Mouse (Mus musculus) E14TG2a.4 (cell line): Measurements from ENCODE around the gene Agxt.

Experiments used
- CTCF ChIP-seq: conservative IDR thresholded peaks from 2 replicates; pipeline ENCODE4 v1.5.1; 2014; ENCODE audit warnings: low read length
- NANOG ChIP-seq: IDR thresholded peaks from 2 replicates; pipeline ENCODE4 v1.6.1; 2014; ENCODE audit warnings: borderline replicate concordance, low read length, mixed read lengths
- POU5F1 ChIP-seq: IDR thresholded peaks from 2 replicates; pipeline ENCODE4 v1.6.1; 2014; ENCODE audit warnings: low read length, borderline replicate concordance

DNA sequence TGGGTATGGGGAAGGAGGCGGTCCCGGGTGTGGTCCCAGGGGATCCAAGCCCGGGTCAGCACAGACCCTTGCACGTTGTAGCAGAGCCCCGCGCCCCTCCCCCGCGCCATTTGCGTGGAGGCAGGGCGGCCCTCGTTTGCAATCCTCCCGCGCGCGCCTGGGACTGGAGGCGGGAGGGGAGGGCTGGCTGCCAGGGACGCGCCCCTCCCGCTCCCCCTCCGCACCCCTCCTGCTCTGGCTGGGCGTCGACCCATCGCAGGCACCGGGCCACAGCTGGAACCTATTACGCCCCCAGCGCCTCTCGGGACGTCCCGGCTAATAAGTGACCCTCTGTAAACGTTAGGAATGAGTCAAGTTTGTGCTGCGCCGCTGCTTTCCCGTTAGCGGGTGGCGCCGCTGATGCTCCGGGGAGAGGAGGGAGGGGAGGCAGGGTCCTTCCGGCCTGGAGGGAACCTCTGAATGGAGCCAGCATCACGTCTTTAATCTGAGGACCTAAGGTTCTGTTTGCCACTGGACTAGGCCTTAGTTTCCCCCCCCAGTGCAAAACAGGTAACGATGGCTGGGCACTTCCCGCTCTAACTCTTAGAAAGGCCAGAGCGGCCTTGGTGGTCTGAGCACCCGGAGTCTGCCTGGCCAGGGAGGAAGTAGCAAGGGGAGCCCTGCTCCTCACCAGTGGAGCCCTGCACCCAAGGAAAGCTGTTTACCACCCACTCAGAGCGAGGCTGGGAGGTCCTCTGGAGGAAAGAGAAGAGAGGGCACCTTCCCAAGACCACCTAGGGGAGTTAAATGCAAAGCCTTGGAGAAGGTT is 41.7 kb downstream of the Agxt start:
- no peak for TF ChIP-seq CTCF
- TF ChIP-seq POU5F1, result no peak
- no peak for TF ChIP-seq NANOG
